Mouse (Mus musculus) thymus, adult 2 months (tissue): ENCODE results near the gene Jup. TPM values are rescaled to one million over a fixed set of nuclear protein-coding genes. Genes with fewer than 3 reads are reported as not detected.

ENCODE experiments used
- DNase-seq: peaks from one replicate; pipeline ENCODE4 v3.0.0; 2021
- H3K27ac ChIP-seq: fragments of 200-500 bp; 2 replicates; pipeline ENCODE4 v1.5.1; 2012; ENCODE audit warnings: low read length, control low read depth; ENCODE audit not compliant: control insufficient read depth, insufficient read depth
- H3K27me3 ChIP-seq: fragments of 200-500 bp; 2 replicates; pipeline ENCODE4 v1.6.1; 2012; ENCODE audit warnings: mild to moderate bottlenecking, low read length, moderate library complexity, mixed read lengths; ENCODE audit not compliant: control insufficient read depth, insufficient read depth
- H3K36me3 ChIP-seq: fragments of 200-500 bp; 2 replicates; pipeline ENCODE4 v1.6.1; 2012; ENCODE audit warnings: mild to moderate bottlenecking, low read length, moderate library complexity; ENCODE audit not compliant: control insufficient read depth, insufficient read depth
- H3K4me1 ChIP-seq: fragments of 200-500 bp; replicated peaks from 2 replicates; pipeline ENCODE4 v1.6.1; 2012; ENCODE audit warnings: low read length; ENCODE audit not compliant: control insufficient read depth, insufficient read depth
- H3K4me3 ChIP-seq: fragments of 200-500 bp; 2 replicates; pipeline ENCODE4 v1.5.1; 2012; ENCODE audit warnings: mild to moderate bottlenecking, low read length, control low read depth, moderate library complexity; ENCODE audit not compliant: control insufficient read depth, insufficient read depth
- CTCF ChIP-seq: fragments of 200-500 bp; IDR thresholded peaks from 2 replicates; pipeline ENCODE4 v1.5.1; 2012; ENCODE audit warnings: mild to moderate bottlenecking, control low read depth, low read length, moderate library complexity, borderline replicate concordance; ENCODE audit not compliant: control insufficient read depth, poor library complexity, insufficient read depth; ENCODE audit errors: extremely low read depth
- POLR2A ChIP-seq: fragments of 200-500 bp; IDR thresholded peaks from 2 replicates; pipeline ENCODE4 v1.6.1; 2012; ENCODE audit warnings: mild to moderate bottlenecking, low read length, control low read depth, moderate library complexity; ENCODE audit not compliant: control insufficient read depth, poor library complexity, insufficient read depth; ENCODE audit errors: extremely low read depth
- whole genome bisulfite sequencing: fragments of 180-500 bp; shearing (Covaris S2); methylation state at CpG from one replicate; pipeline ENCODE4 v1.1.7; 2018; 5-methylcytosine and 5-hydroxymethylcytosine counted together
- polyA plus RNA-seq: library from polyadenylated mRNA; depleted of rRNA; stranded (reverse); fragments of >200 nt; gene quantifications from 2 replicates; pipeline ENCODE4 v1.2.3, GENCODE M21; 2012

Jup gene
- polyA plus RNA-seq, 1 experiment: 221 TPM

GRCm38 (mm10) chr11:100395861-100396631 is 1.5 kb downstream of the Jup start:
- Histone ChIP-seq H3K27ac (no peak overlapping the region), H3K36me3 (no peaks in the 10 kb centered on the region), H3K4me3 (peak overlapping the region; percentile 60), H3K27me3 (no peaks in the 10 kb centered on the region), H3K4me1 (peaks cover 64% of the 10 kb centered on the region)
- WGBS: 70% methylated on average over 17 of the region's 17 CpGs
- no peak for TF ChIP-seq CTCF
- DNase-seq: no peak

- Histone ChIP-seq H3K27me3 (no peaks in the 10 kb centered on the region), H3K4me3 (no peak overlapping the region), H3K27ac (no peak overlapping the region), H3K36me3 (no peaks in the 10 kb centered on the region), H3K4me1 (peaks cover 73% of the 10 kb centered on the region)
- no peak for DNase-seq
- 67% methylated on average over 11 of the region's 11 CpGs for WGBS
- TF ChIP-seq POLR2A: no peak
- no peak for TF ChIP-seq CTCF
These were observed 2.4 kb downstream of the Jup start for GRCm38 (mm10) chr11:100395200-100395599.

GRCm38 (mm10) chr11:100394353-100395074 is 3.0 kb downstream of the Jup start:
- H3K36me3 ChIP-seq: no peaks in the 10 kb centered on the region
- whole genome bisulfite sequencing: 76% methylated on average over 5 of the region's 5 CpGs
- H3K27me3 ChIP-seq: no peaks in the 10 kb centered on the region
- no peak for DNase-seq
- H3K27ac ChIP-seq: no peak overlapping the region
- H3K4me1 ChIP-seq: peaks cover 73% of the 10 kb centered on the region
- no peak overlapping the region for H3K4me3 ChIP-seq
- TF ChIP-seq POLR2A: no peak
- no peak for TF ChIP-seq CTCF

GRCm38 (mm10) chr11:100393733-100394132 is 3.8 kb downstream of the Jup start:
- DNase-seq: no peak
- WGBS: 7% methylated on average over 7 of the region's 7 CpGs
- Histone ChIP-seq H3K27me3 (no peaks in the 10 kb centered on the region), H3K4me3 (no peak overlapping the region), H3K27ac (no peak overlapping the region), H3K4me1 (peaks cover 71% of the 10 kb centered on the region), H3K36me3 (no peaks in the 10 kb centered on the region)
- TF ChIP-seq CTCF (no peak), POLR2A (no peak)

GRCm38 (mm10) chr11:100392958-100393357 is 4.6 kb downstream of the Jup start:
- no peak for DNase-seq
- Histone ChIP-seq H3K27me3 (no peaks in the 10 kb centered on the region), H3K36me3 (no peaks in the 10 kb centered on the region), H3K4me3 (no peak overlapping the region), H3K4me1 (peaks cover 77% of the 10 kb centered on the region), H3K27ac (no peak overlapping the region)
- WGBS: 62% methylated on average over 5 of the region's 5 CpGs
- TF ChIP-seq POLR2A (no peak), CTCF (no peak)

- Histone ChIP-seq H3K27ac (no peak overlapping the region), H3K4me1 (peaks cover 78% of the 10 kb centered on the region)
These were observed 5.6 kb downstream of the Jup start for GRCm38 (mm10) chr11:100391884-100392345.

More at GRCm38 (mm10) chr11:100391884-100392345, 5.6 kb downstream of the Jup start:
- no peak for DNase-seq
- 97% methylated on average over 7 of the region's 7 CpGs for WGBS
- H3K36me3 ChIP-seq: no peaks in the 10 kb centered on the region
- TF ChIP-seq POLR2A (no peak), CTCF (no peak)
- H3K27me3 ChIP-seq: no peaks in the 10 kb centered on the region
- no peak overlapping the region for H3K4me3 ChIP-seq
